Mouse (Mus musculus): ENCODE measurements around the gene Pou5f2. TPM values are rescaled to one million over a fixed set of nuclear protein-coding genes. Genes with fewer than 3 reads are reported as not detected.

The Pou5f2 gene
- polyA plus RNA-seq (2012; fragmentation: generic; extraction: Trizol), result 0.04 TPM

DNA sequence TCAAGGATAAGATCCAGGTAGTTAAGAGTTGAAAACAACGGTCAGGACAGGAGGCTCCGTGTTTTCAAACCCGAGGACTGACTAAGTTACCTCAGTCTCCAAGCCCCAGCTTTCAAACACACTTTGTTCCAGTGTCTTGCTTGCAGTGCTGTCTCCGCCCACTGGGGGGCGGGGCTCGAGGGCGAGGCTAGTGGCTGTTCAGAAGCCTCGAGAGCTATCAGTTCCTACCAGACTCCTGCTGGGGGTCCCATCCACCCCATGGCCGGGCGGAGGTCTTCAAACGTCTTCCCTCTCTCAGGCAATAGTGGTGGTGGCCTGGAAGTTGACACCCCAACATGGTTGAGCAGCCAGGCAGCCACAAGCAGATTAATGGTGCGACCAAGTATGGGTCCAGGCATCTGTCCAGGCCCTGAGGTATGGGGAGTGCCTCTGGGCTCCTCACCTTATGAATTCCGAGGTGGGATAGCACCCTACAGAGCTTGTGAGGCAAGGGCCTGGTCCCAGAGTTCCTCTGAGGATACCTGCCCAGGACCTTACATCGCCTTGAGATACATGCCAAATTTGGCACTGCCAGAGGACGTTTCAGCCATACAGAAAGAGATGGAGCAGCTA is at the start of gene Pou5f2:
Gene Pou5f2, plus strand, starts transcription at position 220 of the 612 bp plus-strand sequence.
- Histone ChIP-seq H3K4me2 (ENCODE audit: low read depth) (no peak within 1 kb of the TSS), H3K79me2 (ENCODE audit: control insufficient read depth, insufficient read depth) (no peaks in the 10 kb centered on the region), H3K36me3 (ENCODE audit: control insufficient read depth, insufficient read depth) (no peaks in the 10 kb centered on the region), H3ac (ENCODE audit: control insufficient read depth, insufficient read length) (no peak within 1 kb of the TSS), H3K27me3 (ENCODE audit: control insufficient read depth, insufficient read depth, insufficient read length) (no peaks in the 10 kb centered on the region), H3K4me3 (no peak within 1 kb of the TSS)
- TF ChIP-seq MYOD1 (IDR thresholded peaks at IDR 0.05; ENCODE audit: control insufficient read depth in 1 of 3, insufficient read length in 2 of 3, low read depth in 2 of 3) (no peak), POLR2AphosphoS2 (IDR thresholded peaks at IDR 0.05; ENCODE audit: insufficient read length, low read depth) (no peak), CEBPB (IDR thresholded peaks at IDR 0.05; ENCODE audit: insufficient read depth, poor library complexity, severe bottlenecking) (no peak), POLR2A (IDR thresholded peaks at IDR 0.05; ENCODE audit: insufficient read length, low read depth) (no peak), USF1 (IDR thresholded peaks at IDR 0.05; ENCODE audit: low read depth) (no peak), E2F4 (IDR thresholded peaks at IDR 0.05; ENCODE audit: insufficient read depth) (no peak), TCF12 (IDR thresholded peaks at IDR 0.05; ENCODE audit: insufficient read depth, poor library complexity, severe bottlenecking) (no peak), MAX (IDR thresholded peaks at IDR 0.05; ENCODE audit: low read depth) (no peak), SRF (IDR thresholded peaks at IDR 0.05; ENCODE audit: control insufficient read depth, insufficient read length, low read depth) (no peak), REST (IDR thresholded peaks at IDR 0.05; ENCODE audit: insufficient read depth, insufficient read length) (no peak), MYOG (IDR thresholded peaks at IDR 0.05; ENCODE audit: control insufficient read depth in 1 of 3, insufficient read depth in 1 of 3, insufficient read length in 2 of 3, low read depth in 2 of 3) (no peak), TCF3 (IDR thresholded peaks at IDR 0.05; ENCODE audit: insufficient read length, low read depth) (no peak)

DNA sequence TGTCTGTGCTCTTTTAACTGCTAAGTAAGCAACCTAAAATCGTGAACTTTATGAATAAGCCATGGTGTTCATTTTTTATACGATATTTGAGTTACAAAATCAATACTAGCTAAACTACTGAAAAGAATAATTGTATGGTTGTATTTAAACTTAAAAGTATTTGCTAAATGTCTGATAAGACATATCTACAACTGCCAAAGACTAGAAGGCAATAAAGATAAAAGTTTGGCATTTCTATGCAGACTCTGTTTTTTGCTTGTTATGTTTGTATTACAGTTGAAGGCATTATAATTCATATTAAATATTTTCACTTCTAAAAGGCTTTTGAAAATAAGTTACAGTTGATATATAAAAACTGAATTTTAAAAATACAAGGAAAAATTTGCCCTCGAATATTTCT is 48.5 kb upstream of the Pou5f2 start:
- Histone ChIP-seq H3K79me2 (ENCODE audit: control insufficient read depth, insufficient read depth) (no peaks in the 10 kb centered on the region), H3K27me3 (ENCODE audit: control insufficient read depth, insufficient read depth, insufficient read length) (no peaks in the 10 kb centered on the region), H3K4me2 (ENCODE audit: low read depth) (no peak overlapping the region), H3ac (ENCODE audit: control insufficient read depth, insufficient read length) (no peak overlapping the region), H3K4me3 (no peak overlapping the region), H3K36me3 (ENCODE audit: control insufficient read depth, insufficient read depth) (no peaks in the 10 kb centered on the region)
- no peak for TF ChIP-seq REST (IDR thresholded peaks at IDR 0.05; ENCODE audit: insufficient read depth, insufficient read length)
- no peak for TF ChIP-seq CEBPB (IDR thresholded peaks at IDR 0.05; ENCODE audit: insufficient read depth, poor library complexity, severe bottlenecking)

GRCm38 (mm10) chr13:77977121-77977520 is 47.6 kb upstream of the Pou5f2 start:
- Histone ChIP-seq H3K27me3 (ENCODE audit: control insufficient read depth, insufficient read depth, insufficient read length) (no peaks in the 10 kb centered on the region), H3K36me3 (ENCODE audit: control insufficient read depth, insufficient read depth) (no peaks in the 10 kb centered on the region), H3K4me2 (ENCODE audit: low read depth) (no peak overlapping the region), H3ac (ENCODE audit: control insufficient read depth, insufficient read length) (no peak overlapping the region), H3K4me3 (no peak overlapping the region), H3K79me2 (ENCODE audit: control insufficient read depth, insufficient read depth) (no peaks in the 10 kb centered on the region)
- TF ChIP-seq CEBPB (IDR thresholded peaks at IDR 0.05; ENCODE audit: insufficient read depth, poor library complexity, severe bottlenecking) (no peak), SRF (IDR thresholded peaks at IDR 0.05; ENCODE audit: control insufficient read depth, insufficient read length, low read depth) (no peak), POLR2A (IDR thresholded peaks at IDR 0.05; ENCODE audit: insufficient read length, low read depth) (no peak)

DNA sequence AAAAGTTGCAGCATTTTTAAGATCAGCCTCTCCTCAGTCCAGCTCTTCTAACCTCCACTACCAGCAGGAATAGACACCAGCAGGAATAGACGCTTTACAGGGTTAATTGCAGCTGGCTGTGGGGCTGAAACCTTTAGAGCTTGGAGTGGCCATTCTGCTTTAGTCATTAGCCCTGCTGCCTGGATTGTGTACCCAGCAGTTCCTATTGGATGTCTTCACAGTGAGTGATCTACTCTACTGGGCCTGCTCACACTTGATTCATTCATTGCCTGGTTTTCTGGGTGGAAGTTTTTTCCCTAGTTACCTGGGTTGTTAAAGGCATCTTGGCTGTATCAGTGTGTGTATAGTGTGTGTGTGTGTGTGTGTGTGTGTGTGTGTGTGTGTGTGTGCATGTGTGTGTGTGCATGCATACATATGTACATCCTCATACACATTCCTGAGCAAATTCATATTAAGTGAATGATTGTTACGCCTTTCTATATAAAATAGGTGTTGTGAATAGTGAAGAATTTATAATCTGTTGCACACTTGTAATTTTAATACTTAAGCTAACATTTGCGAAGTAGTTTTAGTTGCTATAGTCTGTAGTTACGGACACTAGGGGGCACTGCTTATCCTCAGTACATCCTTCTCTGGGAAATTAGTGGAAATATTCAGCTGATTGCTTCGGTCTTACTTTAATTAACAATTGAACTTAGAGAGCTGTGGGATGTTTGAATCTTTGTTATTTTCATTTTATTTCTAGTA is 42.4 kb upstream of the Pou5f2 start:
- H3K36me3 ChIP-seq (ENCODE audit: control insufficient read depth, insufficient read depth), result no peaks in the 10 kb centered on the region
- no peaks in the 10 kb centered on the region for H3K27me3 ChIP-seq (ENCODE audit: control insufficient read depth, insufficient read depth, insufficient read length)
- TF ChIP-seq TCF3 (IDR thresholded peaks at IDR 0.05; ENCODE audit: insufficient read length, low read depth) (no peak), MYOD1 (IDR thresholded peaks at IDR 0.05; ENCODE audit: control insufficient read depth in 1 of 3, insufficient read length in 2 of 3, low read depth in 2 of 3) (no peak), TCF12 (IDR thresholded peaks at IDR 0.05; ENCODE audit: insufficient read depth, poor library complexity, severe bottlenecking) (no peak), POLR2AphosphoS2 (IDR thresholded peaks at IDR 0.05; ENCODE audit: insufficient read length, low read depth) (no peak), USF1 (IDR thresholded peaks at IDR 0.05; ENCODE audit: low read depth) (no peak), CEBPB (IDR thresholded peaks at IDR 0.05; ENCODE audit: insufficient read depth, poor library complexity, severe bottlenecking) (no peak), POLR2A (IDR thresholded peaks at IDR 0.05; ENCODE audit: insufficient read length, low read depth) (no peak), MAX (IDR thresholded peaks at IDR 0.05; ENCODE audit: low read depth) (no peak), MYOG (IDR thresholded peaks at IDR 0.05; ENCODE audit: control insufficient read depth in 1 of 3, insufficient read depth in 1 of 3, insufficient read length in 2 of 3, low read depth in 2 of 3) (no peak), E2F4 (IDR thresholded peaks at IDR 0.05; ENCODE audit: insufficient read depth) (no peak), SRF (IDR thresholded peaks at IDR 0.05; ENCODE audit: control insufficient read depth, insufficient read length, low read depth) (no peak), REST (IDR thresholded peaks at IDR 0.05; ENCODE audit: insufficient read depth, insufficient read length) (no peak)
- no peak overlapping the region for H3ac ChIP-seq (ENCODE audit: control insufficient read depth, insufficient read length)
- no peak overlapping the region for H3K4me3 ChIP-seq
- H3K79me2 ChIP-seq (ENCODE audit: control insufficient read depth, insufficient read depth), result no peaks in the 10 kb centered on the region
- no peak overlapping the region for H3K4me2 ChIP-seq (ENCODE audit: low read depth)

GRCm38 (mm10) chr13:77982852-77983202 is 41.9 kb upstream of the Pou5f2 start:
- no peak overlapping the region for H3K4me2 ChIP-seq (ENCODE audit: low read depth)
- H3ac ChIP-seq (ENCODE audit: control insufficient read depth, insufficient read length), result no peak overlapping the region
- H3K79me2 ChIP-seq (ENCODE audit: control insufficient read depth, insufficient read depth), result no peaks in the 10 kb centered on the region
- H3K4me3 ChIP-seq, result no peak overlapping the region
- no peaks in the 10 kb centered on the region for H3K27me3 ChIP-seq (ENCODE audit: control insufficient read depth, insufficient read depth, insufficient read length)
- no peaks in the 10 kb centered on the region for H3K36me3 ChIP-seq (ENCODE audit: control insufficient read depth, insufficient read depth)
- no peak for TF ChIP-seq MYOG (IDR thresholded peaks at IDR 0.05; ENCODE audit: control insufficient read depth in 1 of 3, insufficient read depth in 1 of 3, insufficient read length in 2 of 3, low read depth in 2 of 3)
- no peak for TF ChIP-seq CEBPB (IDR thresholded peaks at IDR 0.05; ENCODE audit: insufficient read depth, poor library complexity, severe bottlenecking)
- TF ChIP-seq MYOD1 (IDR thresholded peaks at IDR 0.05; ENCODE audit: control insufficient read depth in 1 of 3, insufficient read length in 2 of 3, low read depth in 2 of 3), result no peak
- no peak for TF ChIP-seq SRF (IDR thresholded peaks at IDR 0.05; ENCODE audit: control insufficient read depth, insufficient read length, low read depth)
- no peak for TF ChIP-seq MAX (IDR thresholded peaks at IDR 0.05; ENCODE audit: low read depth)
- TF ChIP-seq TCF12 (IDR thresholded peaks at IDR 0.05; ENCODE audit: insufficient read depth, poor library complexity, severe bottlenecking), result no peak
- no peak for TF ChIP-seq E2F4 (IDR thresholded peaks at IDR 0.05; ENCODE audit: insufficient read depth)
- TF ChIP-seq REST (IDR thresholded peaks at IDR 0.05; ENCODE audit: insufficient read depth, insufficient read length), result no peak
- no peak for TF ChIP-seq POLR2AphosphoS2 (IDR thresholded peaks at IDR 0.05; ENCODE audit: insufficient read length, low read depth)
- no peak for TF ChIP-seq USF1 (IDR thresholded peaks at IDR 0.05; ENCODE audit: low read depth)
- no peak for TF ChIP-seq TCF3 (IDR thresholded peaks at IDR 0.05; ENCODE audit: insufficient read length, low read depth)
- no peak for TF ChIP-seq POLR2A (IDR thresholded peaks at IDR 0.05; ENCODE audit: insufficient read length, low read depth)

Measured in myocyte (in vitro differentiated cells).